Mouse (Mus musculus): ENCODE measurements at regions not wholly inside any gene's neighbourhood (a gene's known extent, or its start where the extent isn't known, plus 50 kb on each side); places are given as distances from the start of the nearest gene placed in this dataset.
"Not testable (repeated sequence)": the region's sequence is repeated elsewhere in the genome, so short reads cannot be mapped to it uniquely, and the experiment has no call there.

DNA sequence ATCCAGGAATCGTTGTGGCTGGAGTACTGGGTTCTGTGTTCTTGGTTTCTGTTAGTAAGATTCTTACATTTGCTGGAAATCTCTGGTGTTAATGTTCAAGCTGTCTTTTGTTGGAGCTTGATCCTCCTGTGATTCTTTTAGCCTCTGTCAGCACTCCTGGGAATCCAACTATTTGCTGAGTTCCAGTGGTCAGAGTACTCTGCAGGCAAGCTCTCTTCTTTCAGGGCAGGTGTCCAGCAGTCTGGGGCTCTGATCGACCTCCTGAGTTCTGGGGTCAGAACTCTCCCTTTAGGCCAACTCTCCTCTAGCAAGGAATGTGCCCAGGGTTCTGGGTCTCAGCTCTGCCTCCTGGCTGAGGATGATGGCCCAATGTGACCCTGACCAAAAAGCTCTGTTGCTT, 1857.2 kb upstream of the Pcdh17 start:
- intact Hi-C loops (cut with DNase I): no loop called here
- DNase-seq (ENCODE audit: extremely low spot score in 1 of 2, low spot score in 2 of 2): no peak

DNA sequence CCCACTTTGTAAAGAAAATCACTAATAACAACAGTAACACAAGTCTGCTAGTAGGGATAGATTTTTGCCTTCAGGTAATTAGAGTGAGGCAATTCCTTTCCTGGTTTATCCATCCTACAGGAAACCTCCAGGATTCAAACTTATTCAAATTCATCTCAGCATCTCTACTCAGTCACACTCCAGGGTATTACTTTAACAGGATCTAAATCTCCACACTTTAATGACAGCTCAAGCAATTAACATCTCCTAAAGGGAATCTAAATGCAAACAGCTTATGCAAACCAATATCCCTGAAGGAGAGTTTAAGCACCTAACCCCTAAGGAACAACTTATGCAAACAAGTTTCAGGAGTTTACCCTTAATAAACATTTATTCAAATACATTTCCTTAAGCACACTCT, 1835.7 kb upstream of the Pcdh17 start:
- DNase-seq (ENCODE audit: extremely low spot score in 1 of 2, low spot score in 2 of 2): no peak
- intact Hi-C loops (cut with DNase I): no loop called here

DNA sequence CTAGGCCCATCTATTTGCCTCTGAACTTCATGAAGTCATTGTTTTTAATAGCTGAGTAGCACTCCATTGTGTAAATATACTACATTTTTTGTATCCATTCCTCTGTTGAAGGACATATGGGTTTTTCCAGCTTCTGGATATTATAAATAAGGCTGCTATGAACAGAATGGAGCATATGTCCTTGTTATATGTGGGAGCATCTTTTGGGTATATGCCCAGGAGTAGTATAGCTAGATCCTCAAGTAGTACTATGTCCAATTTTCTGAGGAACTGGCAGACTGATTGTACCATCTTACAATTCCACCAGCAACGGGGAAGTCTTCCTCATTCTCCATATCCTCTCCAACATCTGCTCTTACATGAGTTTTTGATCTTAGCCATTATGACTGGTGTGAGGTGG, 1832.6 kb upstream of the Pcdh17 start:
- intact Hi-C loops (cut with DNase I): not testable (repeated sequence)
- DNase-seq (ENCODE audit: extremely low spot score in 1 of 2, low spot score in 2 of 2): peak in 1 of 2 experiments; percentile 3
